Mouse (Mus musculus) megakaryocyte, embryonic 14.5 days (primary cell): ENCODE results near the gene Pex6.

Experiments used
- FLI1 ChIP-seq: IDR thresholded peaks from 2 replicates; pipeline ENCODE4 v1.6.1; 2012; ENCODE audit warnings: low read length, inconsistent platforms, mixed read lengths
- GATA1 ChIP-seq: IDR thresholded peaks from 3 replicates; pipeline ENCODE4 v1.6.1; 2012; ENCODE audit warnings: mixed read lengths, low read length, inconsistent platforms, borderline replicate concordance

DNA sequence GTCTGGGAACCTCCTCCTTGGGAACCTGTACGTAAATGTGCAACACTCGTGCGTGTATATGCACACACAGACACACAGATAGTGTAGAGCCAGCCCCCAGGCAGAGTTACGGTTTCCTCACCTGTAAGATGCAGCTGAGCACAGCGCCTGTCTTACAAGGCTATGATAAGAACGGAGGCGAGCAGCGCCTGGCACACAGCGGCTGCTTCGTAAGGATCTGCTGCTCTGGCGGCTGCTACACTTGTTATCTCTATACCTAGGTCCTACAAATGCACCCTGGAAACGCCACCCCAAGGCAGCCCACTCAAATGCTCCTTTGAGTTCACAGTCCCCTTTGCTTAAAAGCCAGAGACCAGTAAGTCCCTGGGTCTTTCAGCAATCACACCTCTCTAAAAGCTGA lies 20.6 kb upstream of the Pex6 start:
- TF ChIP-seq FLI1 (no peak), GATA1 (no peak)
